Mouse (Mus musculus): ENCODE data around the gene Rad51b.

Rad51b gene

GRCm38 (mm10) chr12:79436892-79437291 is 139.8 kb downstream of the Rad51b start:
- WGBS, result 56% methylated on average over 4 of the region's 4 CpGs

GRCm38 (mm10) chr12:79437572-79437971 is 140.5 kb downstream of the Rad51b start:
- 74% methylated on average over 3 of the region's 3 CpGs for WGBS

GRCm38 (mm10) chr12:79439961-79440360 is 142.9 kb downstream of the Rad51b start:
- 83% methylated on average over 6 of the region's 6 CpGs for WGBS

- WGBS, result 88% methylated on average over 12 of the region's 12 CpGs
Observed at GRCm38 (mm10) chr12:79441210-79442005, 144.3 kb downstream of the Rad51b start.

- 83% methylated on average over 7 of the region's 7 CpGs for WGBS
Observed at GRCm38 (mm10) chr12:79442126-79442525, 145.0 kb downstream of the Rad51b start.

GRCm38 (mm10) chr12:79442836-79443390 is 145.8 kb downstream of the Rad51b start:
- 81% methylated on average over 6 of the region's 6 CpGs for WGBS

- WGBS, result 66% methylated on average over 2 of the region's 2 CpGs
Observed at GRCm38 (mm10) chr12:79444646-79445045, 147.6 kb downstream of the Rad51b start.

- WGBS, result 86% methylated on average over 3 of the region's 3 CpGs
Observed at GRCm38 (mm10) chr12:79447039-79447438, 150.0 kb downstream of the Rad51b start.

GRCm38 (mm10) chr12:79449817-79450411 is 152.8 kb downstream of the Rad51b start:
- 86% methylated on average over 8 of the region's 8 CpGs for WGBS

GRCm38 (mm10) chr12:79452882-79453281 is 155.8 kb downstream of the Rad51b start:
- WGBS, result 81% methylated on average over 4 of the region's 4 CpGs

GRCm38 (mm10) chr12:79454017-79454416 is 156.9 kb downstream of the Rad51b start:
- 62% methylated on average over 4 of the region's 4 CpGs for WGBS

GRCm38 (mm10) chr12:79455061-79455847 is 158.2 kb downstream of the Rad51b start:
- 74% methylated on average over 12 of the region's 12 CpGs for WGBS

- 61% methylated on average over 3 of the region's 3 CpGs for WGBS
Observed at GRCm38 (mm10) chr12:79455848-79456164, 158.7 kb downstream of the Rad51b start.

- WGBS, result 85% methylated on average over 9 of the region's 9 CpGs
Observed at GRCm38 (mm10) chr12:79456251-79456650, 159.2 kb downstream of the Rad51b start.

- 71% methylated on average over 3 of the region's 3 CpGs for WGBS
Observed at GRCm38 (mm10) chr12:79463371-79463770, 166.3 kb downstream of the Rad51b start.

- WGBS, result 58% methylated on average over 2 of the region's 2 CpGs
Observed at GRCm38 (mm10) chr12:79471868-79472267, 174.8 kb downstream of the Rad51b start.

GRCm38 (mm10) chr12:79476413-79477046 is 179.4 kb downstream of the Rad51b start:
- 71% methylated on average over 6 of the region's 6 CpGs for WGBS

- 87% methylated on average over 5 of the region's 5 CpGs for WGBS
Observed at GRCm38 (mm10) chr12:79478816-79479215, 181.7 kb downstream of the Rad51b start.

GRCm38 (mm10) chr12:79485501-79485900 is 188.4 kb downstream of the Rad51b start:
- 77% methylated on average over 4 of the region's 4 CpGs for WGBS

GRCm38 (mm10) chr12:79488590-79489242 is 191.6 kb downstream of the Rad51b start:
- WGBS, result 47% methylated on average over 17 of the region's 17 CpGs

- 92% methylated on average over 5 of the region's 5 CpGs for WGBS
Observed at GRCm38 (mm10) chr12:79490626-79491025, 193.5 kb downstream of the Rad51b start.

Measured in cerebral cortex, adult 2 months (tissue).